ENCODE assay signal across 8 mouse cellular contexts in genomic region chr1:86339156-86339812, GRCm38 (mm10). TPM values are rescaled to one million over a fixed set of nuclear protein-coding genes. Genes with fewer than 3 reads are reported as not detected.
A peak's percentile ranks its signal among the peaks of the same experiment; 100 is the strongest.
DNase-seq lines count a peak whose midpoint lies in the region; ATAC-seq and TF ChIP-seq lines count a peak whose summit lies in the region.

No protein-coding gene starts in this region.

- no peak overlapping the region for H3K9ac ChIP-seq in forebrain, embryonic 12.5 days
- H3K9ac ChIP-seq in liver, embryonic 16.5 days (ENCODE audit: low read depth, low read length): no peak overlapping the region
- H3K9ac ChIP-seq in neural tube, embryonic 15.5 days (replicated peaks): no peak overlapping the region

- H3K4me2 ChIP-seq in forebrain, embryonic 12.5 days: no peak overlapping the region
- H3K4me2 ChIP-seq in liver, embryonic 16.5 days (ENCODE audit: low read depth, low read length): no peak overlapping the region
- no peak overlapping the region for H3K4me2 ChIP-seq in neural tube, embryonic 15.5 days

- no peak overlapping the region for H3K4me3 ChIP-seq in forebrain, embryonic 12.5 days (replicated peaks)
- no peak overlapping the region for H3K4me3 ChIP-seq in liver, embryonic 16.5 days (ENCODE audit: low read depth, low read length)
- no peak overlapping the region for H3K4me3 ChIP-seq in neural tube, embryonic 15.5 days (replicated peaks)
- no peak overlapping the region for H3K4me3 ChIP-seq in thymus, adult 2 months (ENCODE audit: control insufficient read depth, insufficient read depth, low read length)

- TF ChIP-seq CTCF in thymus, adult 2 months (IDR thresholded peaks at IDR 0.05; ENCODE audit: borderline replicate concordance, control insufficient read depth, extremely low read depth, insufficient read depth, low read length, poor library complexity): no peak

- WGBS in forebrain, embryonic 12.5 days: 32% methylated on average over 4 of the region's 4 CpGs
- 28% methylated on average over 4 of the region's 4 CpGs for WGBS in liver, embryonic 16.5 days (ENCODE audit: insufficient replicate concordance)
- WGBS in neural tube, embryonic 15.5 days: 27% methylated on average over 4 of the region's 4 CpGs
- WGBS in thymus, adult 2 months: 35% methylated on average over 4 of the region's 4 CpGs

- H3K27ac ChIP-seq in forebrain, embryonic 12.5 days: no peak overlapping the region
- no peak overlapping the region for H3K27ac ChIP-seq in liver, embryonic 16.5 days (ENCODE audit: low read length)
- no peak overlapping the region for H3K27ac ChIP-seq in neural tube, embryonic 15.5 days (replicated peaks)
- no peak overlapping the region for H3K27ac ChIP-seq in thymus, adult 2 months (ENCODE audit: control insufficient read depth, insufficient read depth, low read length)

- intact Hi-C loops in heart, postnatal 25 days (cut with DNase I): loop anchor here (1.0 kb wide), 2 partner anchors 125 to 160 kb away; no protein-coding TSS in a partner anchor

- no peaks in the 10 kb centered on the region for H3K36me3 ChIP-seq in forebrain, embryonic 12.5 days (replicated peaks)
- H3K36me3 ChIP-seq in liver, embryonic 16.5 days (ENCODE audit: control insufficient read depth, insufficient read depth): no peaks in the 10 kb centered on the region
- H3K36me3 ChIP-seq in neural tube, embryonic 15.5 days: no peaks in the 10 kb centered on the region
- no peaks in the 10 kb centered on the region for H3K36me3 ChIP-seq in thymus, adult 2 months (ENCODE audit: control insufficient read depth, insufficient read depth, low read length)

- peak; percentile 55; the same call in 1 of the 2 replicates for ATAC-seq in forebrain, embryonic 12.5 days (ENCODE audit: low FRiP score)
- ATAC-seq in liver, embryonic 16.5 days (ENCODE audit: low read depth): peak; percentile 48; the same call in 1 of the 2 replicates
- peak; percentile 87; the same call in 1 of the 2 replicates for ATAC-seq in neural tube, embryonic 15.5 days (ENCODE audit: low FRiP score)

- H3K9me3 ChIP-seq in forebrain, embryonic 12.5 days: no peaks in the 10 kb centered on the region
- H3K9me3 ChIP-seq in liver, embryonic 16.5 days (replicated peaks; ENCODE audit: control insufficient read depth, low read length): no peaks in the 10 kb centered on the region
- H3K9me3 ChIP-seq in neural tube, embryonic 15.5 days (replicated peaks): no peaks in the 10 kb centered on the region

- H3K4me1 ChIP-seq in forebrain, embryonic 12.5 days: no peaks in the 10 kb centered on the region
- no peaks in the 10 kb centered on the region for H3K4me1 ChIP-seq in liver, embryonic 16.5 days (ENCODE audit: control insufficient read depth, low read depth, low read length)
- H3K4me1 ChIP-seq in neural tube, embryonic 15.5 days: no peaks in the 10 kb centered on the region
- H3K4me1 ChIP-seq in thymus, adult 2 months (replicated peaks; ENCODE audit: control insufficient read depth, insufficient read depth, low read length): no peaks in the 10 kb centered on the region

- peak; percentile 93 for DNase-seq in ES-CJ7 (ENCODE audit: low read depth, low spot score)
- DNase-seq in c-Kit-positive CD71-negative TER-119-negative erythroid progenitor cells, embryonic 14.5 days (ENCODE audit: low read depth): peak; percentile 82
- DNase-seq in heart, postnatal 25 days (ENCODE audit: low spot score): peak; percentile 31
- peak; percentile 81 to 84 for DNase-seq in kidney, postnatal 4 days
- peak; percentile 82 for DNase-seq in thymus, adult 2 months

- no peaks in the 10 kb centered on the region for H3K27me3 ChIP-seq in forebrain, embryonic 12.5 days
- H3K27me3 ChIP-seq in liver, embryonic 16.5 days (ENCODE audit: control insufficient read depth, insufficient read depth, low read depth, low read length): no peaks in the 10 kb centered on the region
- H3K27me3 ChIP-seq in neural tube, embryonic 15.5 days (replicated peaks): no peaks in the 10 kb centered on the region
- no peaks in the 10 kb centered on the region for H3K27me3 ChIP-seq in thymus, adult 2 months (ENCODE audit: control insufficient read depth, insufficient read depth, low read length)

- no peak for TF ChIP-seq POLR2A in thymus, adult 2 months (IDR thresholded peaks at IDR 0.05; ENCODE audit: control insufficient read depth, extremely low read depth, insufficient read depth, low read length, poor library complexity)

RNA-seq across cellular contexts. Expression of gene Ncl, which starts 19.9 kb away (rescaled TPM):
- polyA plus RNA-seq in forebrain, embryonic 12.5 days (2016; fragmentation: Nextera tagmentation; extraction: Ambion mirVana): 453 and 465 TPM in 2 replicates
- 100 to 1,000 TPM; 102 to 113 TPM for total RNA-seq in heart, postnatal 25 days (2021)
- 175 and 188 TPM in 2 replicates for polyA plus RNA-seq in liver, embryonic 16.5 days (2015; fragmentation: Nextera tagmentation; extraction: Ambion mirVana)
- polyA plus RNA-seq in neural tube, embryonic 15.5 days (2015; fragmentation: Nextera tagmentation; extraction: Ambion mirVana): 189 and 296 TPM in 2 replicates
- 17.0 and 21.5 TPM in 2 replicates for polyA plus RNA-seq in thymus, adult 2 months (2012; rRNA removed)

RNA-seq across cellular contexts. Expression of gene B3gnt7, which starts 36.7 kb away (rescaled TPM):
- polyA plus RNA-seq in forebrain, embryonic 12.5 days (2016; fragmentation: Nextera tagmentation; extraction: Ambion mirVana): 2.6 and 3.0 TPM in 2 replicates
- under 1 TPM; 0.21 to 0.28 TPM for total RNA-seq in heart, postnatal 25 days (2021)
- polyA plus RNA-seq in liver, embryonic 16.5 days (2015; fragmentation: Nextera tagmentation; extraction: Ambion mirVana): 0.65 and 0.68 TPM in 2 replicates
- 7.3 TPM in 2 replicates for polyA plus RNA-seq in neural tube, embryonic 15.5 days (2015; fragmentation: Nextera tagmentation; extraction: Ambion mirVana)
- polyA plus RNA-seq in thymus, adult 2 months (2012; rRNA removed): 1.4 and 1.5 TPM in 2 replicates

Comparison
In these comparisons a context has a peak if more than half of its experiments do, and no peak if none do; other contexts are left out.
1. DNase-seq: peak in every context shown above with its lines; median percentile 93 in ES-CJ7; 82 in kidney, postnatal 4 days; 82 in c-Kit-positive CD71-negative TER-119-negative erythroid progenitor cells, embryonic 14.5 days; 82 in thymus, adult 2 months; 31 in heart, postnatal 25 days.